Mouse (Mus musculus): ENCODE measurements around the gene Sema3g.

- TF ChIP-seq ZNF384 (IDR thresholded peaks at IDR 0.05; ENCODE audit: low read depth, low read length) (no peak), HCFC1 (IDR thresholded peaks at IDR 0.05; ENCODE audit: borderline replicate concordance, insufficient read depth, low read length) (no peak), CHD2 (IDR thresholded peaks at IDR 0.05; ENCODE audit: low read depth, low read length) (no peak), MAFK (IDR thresholded peaks at IDR 0.05; ENCODE audit: insufficient read depth, low read depth, low read length) (no peak), ZC3H11A (IDR thresholded peaks at IDR 0.05; ENCODE audit: borderline replicate concordance, low read depth, low read length) (no peak)
Observed at GRCm38 (mm10) chr14:31205244-31205561, 12.5 kb upstream of the Sema3g start.

Data from ES-E14 (cell line).